Mouse (Mus musculus) bone marrow, adult 2 months (tissue): ENCODE measurements at regions not wholly inside any gene's neighbourhood (a gene's known extent, or its start where the extent isn't known, plus 50 kb on each side); places are given as distances from the start of the nearest gene placed in this dataset.
A peak's percentile ranks its signal among the peaks of the same experiment; 100 is the strongest.
"Not testable (repeated sequence)": the region's sequence is repeated elsewhere in the genome, so short reads cannot be mapped to it uniquely, and the experiment has no call there.

Source experiments
- H3K27ac ChIP-seq: fragments of 200-500 bp; 2 replicates; pipeline ENCODE4 v1.5.1; 2012; ENCODE audit warnings: low read depth, mild to moderate bottlenecking, control low read depth, inconsistent platforms, low read length; ENCODE audit not compliant: control insufficient read depth, poor library complexity, insufficient read depth
- H3K4me1 ChIP-seq: fragments of 200-500 bp; 2 replicates; pipeline ENCODE4 v1.6.1; 2011; ENCODE audit warnings: low read length; ENCODE audit not compliant: control insufficient read depth, insufficient read depth
- H3K4me3 ChIP-seq: fragments of 200-500 bp; replicated peaks from 2 replicates; pipeline ENCODE3; 2011; ENCODE audit warnings: mild to moderate bottlenecking, low read depth, low read length, control low read depth; ENCODE audit not compliant: control insufficient read depth
- CTCF ChIP-seq: fragments of 200-500 bp; IDR thresholded peaks from 2 replicates; pipeline ENCODE4 v1.5.1; 2011; ENCODE audit warnings: low read length, control low read depth; ENCODE audit not compliant: control insufficient read depth, insufficient read depth
- POLR2A ChIP-seq: fragments of 200-500 bp; IDR thresholded peaks from 2 replicates; pipeline ENCODE4 v1.6.1; 2011; ENCODE audit warnings: low read depth, mild to moderate bottlenecking, control low read depth, low read length, borderline replicate concordance; ENCODE audit not compliant: control insufficient read depth
- WGBS: fragments of 180-500 bp; shearing (Covaris S2); methylation state at CpG from one replicate; pipeline ENCODE4 v1.1.7; 2018; 5-methylcytosine and 5-hydroxymethylcytosine counted together

DNA sequence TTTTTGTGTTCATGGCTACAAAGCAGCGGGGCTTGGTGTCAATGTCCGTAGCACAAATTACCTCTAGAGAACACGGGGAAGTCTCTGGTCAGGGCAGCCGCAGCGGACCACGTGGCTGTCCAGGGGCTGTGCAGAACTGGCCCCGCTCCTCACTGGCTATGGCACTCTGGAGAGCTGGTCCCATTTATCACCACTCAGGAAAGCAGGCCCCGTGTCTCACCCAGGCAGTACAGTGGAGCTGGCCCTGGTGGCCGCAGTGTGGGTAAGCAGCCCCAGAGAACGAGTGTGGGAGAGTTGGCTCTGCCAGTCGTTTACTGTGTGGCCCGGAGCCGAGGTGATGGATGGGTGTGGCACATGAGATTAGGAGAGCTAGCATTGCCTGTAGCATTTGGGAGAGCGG is 163.8 kb downstream of the Csl start:
- TF ChIP-seq POLR2A: no peak
- TF ChIP-seq CTCF: no peak
- 87% methylated on average over 14 of the region's 14 CpGs for WGBS
- Histone ChIP-seq H3K27ac (no peak overlapping the region), H3K4me1 (peaks cover 1% of the 10 kb centered on the region; the same call in 1 of the 2 replicates), H3K4me3 (no peak overlapping the region)

GRCm38 (mm10) chr10:99599142-99600120 is 160.0 kb downstream of the Csl start:
- not testable (repeated sequence) for H3K27ac ChIP-seq, H3K4me1 ChIP-seq
- 55% methylated on average over 27 of the region's 34 CpGs for WGBS
- H3K4me3 ChIP-seq: peak overlapping the region; percentile 51

- 28% methylated on average over 5 of the region's 5 CpGs for WGBS
- no peak overlapping the region for H3K4me3 ChIP-seq
- no peaks in the 10 kb centered on the region for H3K4me1 ChIP-seq
- no peak overlapping the region for H3K27ac ChIP-seq
- TF ChIP-seq POLR2A (no peak), CTCF (no peak)
Measured at GRCm38 (mm10) chr10:99602331-99602730, 157.1 kb downstream of the Csl start.

- Histone ChIP-seq H3K27ac (no peak overlapping the region), H3K4me3 (no peak overlapping the region), H3K4me1 (no peaks in the 10 kb centered on the region)
- TF ChIP-seq CTCF (no peak), POLR2A (no peak)
- 68% methylated on average over 1 of the region's 1 CpGs for WGBS
Measured at GRCm38 (mm10) chr10:99604172-99604571, 155.3 kb downstream of the Csl start.

GRCm38 (mm10) chr10:99608477-99608876 is 151.0 kb downstream of the Csl start:
- H3K27ac ChIP-seq: no peak overlapping the region
- 87% methylated on average over 10 of the region's 10 CpGs for WGBS
- no peak overlapping the region for H3K4me3 ChIP-seq
- H3K4me1 ChIP-seq: no peaks in the 10 kb centered on the region
- TF ChIP-seq POLR2A (no peak), CTCF (no peak)

- Histone ChIP-seq H3K27ac (no peak overlapping the region), H3K4me1 (no peaks in the 10 kb centered on the region), H3K4me3 (no peak overlapping the region)
- no peak for TF ChIP-seq CTCF
- no peak for TF ChIP-seq POLR2A
- 73% methylated on average over 3 of the region's 3 CpGs for WGBS
Measured at GRCm38 (mm10) chr10:99609420-99609819, 150.0 kb downstream of the Csl start.

- H3K27ac ChIP-seq: no peak overlapping the region
- no peaks in the 10 kb centered on the region for H3K4me1 ChIP-seq
- no peak overlapping the region for H3K4me3 ChIP-seq
- TF ChIP-seq POLR2A: no peak
- TF ChIP-seq CTCF: no peak
- WGBS: 88% methylated on average over 4 of the region's 4 CpGs
Measured at GRCm38 (mm10) chr10:99610890-99611289, 148.6 kb downstream of the Csl start.

- no peak for TF ChIP-seq CTCF
- no peak for TF ChIP-seq POLR2A
- H3K4me3 ChIP-seq: no peak overlapping the region
- H3K4me1 ChIP-seq: no peaks in the 10 kb centered on the region
- H3K27ac ChIP-seq: no peak overlapping the region
- 54% methylated on average over 7 of the region's 7 CpGs for WGBS
Measured at GRCm38 (mm10) chr10:99614392-99615249, 144.8 kb downstream of the Csl start.
